Mouse (Mus musculus) right cerebral cortex, postnatal 25 days (tissue): ENCODE measurements around the gene Ak4.
"Not testable (repeated sequence)": the region's sequence is repeated elsewhere in the genome, so short reads cannot be mapped to it uniquely, and the experiment has no call there.

Experiments used
- DNase-seq: peaks from one replicate; pipeline ENCODE4 v3.0.0; 2022

The Ak4 gene

GRCm38 (mm10) chr4:101419151-101419910 is at the start of gene Ak4:
TSS of gene Ak4 (plus strand) at chr4:101419277.
- peak; percentile 81 for DNase-seq

DNA sequence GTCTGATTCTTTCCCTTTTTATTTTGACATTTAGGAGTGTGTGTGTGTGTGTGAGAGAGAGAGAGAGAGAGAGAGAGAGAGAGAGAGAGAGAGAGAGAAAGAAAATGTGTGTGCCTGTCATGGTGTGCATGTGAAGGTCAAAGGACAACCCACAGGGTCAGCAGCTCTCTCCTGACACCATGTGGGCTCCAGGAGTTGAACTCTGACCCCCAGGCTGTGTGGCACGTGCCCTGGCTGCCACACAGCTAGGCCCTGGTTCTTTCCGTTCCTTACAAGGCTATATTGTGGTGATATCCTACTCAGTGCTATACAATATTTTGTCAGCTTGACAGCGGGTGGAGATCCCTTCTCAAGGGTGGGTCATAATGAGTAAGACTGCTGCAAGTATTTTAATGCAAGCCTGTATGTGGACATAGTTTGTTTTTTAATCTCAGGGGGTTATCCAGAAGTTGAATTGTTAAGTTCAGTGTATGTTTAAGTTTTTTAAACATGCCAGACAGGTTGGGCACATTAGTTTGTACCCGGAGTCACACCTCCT is 49.3 kb upstream of the Ak4 start:
- no peak for DNase-seq

GRCm38 (mm10) chr4:101372283-101372682 is 46.8 kb upstream of the Ak4 start:
- no peak for DNase-seq

GRCm38 (mm10) chr4:101372751-101373150 is 46.3 kb upstream of the Ak4 start:
- DNase-seq, result no peak

GRCm38 (mm10) chr4:101374104-101374503 is 45.0 kb upstream of the Ak4 start:
- DNase-seq, result no peak

DNA sequence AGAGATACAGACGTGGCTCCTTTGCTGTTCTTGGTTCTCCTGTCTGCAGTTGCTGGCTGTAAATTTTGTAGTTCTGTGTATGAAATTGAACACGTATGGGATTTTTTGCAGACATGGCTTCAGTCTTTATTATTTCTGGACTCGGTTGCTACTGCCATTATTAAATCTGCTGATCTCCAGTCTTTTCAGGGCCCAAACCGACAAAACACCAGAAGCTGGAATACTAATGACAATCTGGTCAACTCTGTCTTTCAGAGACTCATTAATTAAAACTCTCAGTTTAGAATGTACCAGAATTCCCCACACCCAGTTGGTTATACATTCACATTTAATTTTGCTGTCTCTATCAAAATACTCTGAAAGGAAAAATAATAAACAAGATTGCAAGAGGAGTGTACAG is 42.2 kb upstream of the Ak4 start:
- no peak for DNase-seq

GRCm38 (mm10) chr4:101378241-101378640 is 40.8 kb upstream of the Ak4 start:
- no peak for DNase-seq

- no peak for DNase-seq
Observed at GRCm38 (mm10) chr4:101378778-101379177, 40.3 kb upstream of the Ak4 start.

DNA sequence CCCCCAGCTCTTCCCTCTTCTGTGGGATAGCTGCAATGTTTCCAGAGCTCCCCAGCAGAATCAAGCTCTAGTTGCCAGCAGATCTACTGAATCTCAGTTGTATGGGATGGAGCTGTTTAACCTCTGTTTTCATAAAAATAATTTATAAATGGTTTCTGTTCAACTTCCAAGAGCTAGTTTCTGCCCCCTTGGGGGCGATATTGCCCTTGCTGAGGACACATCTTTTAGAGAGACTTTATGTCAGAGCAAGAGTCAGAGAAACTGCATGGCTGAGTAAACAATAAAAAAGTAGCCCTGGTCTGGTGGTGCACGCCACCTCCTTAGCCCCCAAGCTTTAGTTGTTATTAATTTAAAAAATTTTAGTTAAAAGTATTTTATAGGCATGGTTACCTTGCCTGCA is 34.1 kb upstream of the Ak4 start:
- DNase-seq, result no peak

GRCm38 (mm10) chr4:101388246-101388645 is 30.8 kb upstream of the Ak4 start:
- no peak for DNase-seq

GRCm38 (mm10) chr4:101388656-101389055 is 30.4 kb upstream of the Ak4 start:
- not testable (repeated sequence) for DNase-seq

DNA sequence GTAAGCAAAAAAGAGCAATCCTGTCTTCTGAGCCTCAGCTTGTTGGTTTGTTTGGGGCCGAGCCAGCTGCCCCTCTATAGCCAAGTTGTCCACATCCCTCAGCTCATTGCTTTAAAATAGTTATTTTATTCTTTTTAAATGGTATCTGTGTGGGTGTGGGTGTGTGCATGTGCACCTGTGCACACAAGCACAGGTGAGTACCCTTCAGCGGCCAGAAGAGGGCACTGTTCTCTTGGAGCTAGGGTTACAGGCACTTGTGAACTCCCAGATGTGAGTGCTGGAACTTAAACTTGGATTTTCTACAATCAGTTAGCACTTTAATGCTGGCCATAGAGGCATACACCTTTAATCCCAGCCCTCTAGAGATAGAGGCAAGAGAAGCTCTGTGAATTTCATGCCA is 26.8 kb upstream of the Ak4 start:
- no peak for DNase-seq

- no peak for DNase-seq
Observed at GRCm38 (mm10) chr4:101393292-101393711, 25.8 kb upstream of the Ak4 start.

- DNase-seq, result no peak
Observed at GRCm38 (mm10) chr4:101395021-101395533, 24.0 kb upstream of the Ak4 start.

DNA sequence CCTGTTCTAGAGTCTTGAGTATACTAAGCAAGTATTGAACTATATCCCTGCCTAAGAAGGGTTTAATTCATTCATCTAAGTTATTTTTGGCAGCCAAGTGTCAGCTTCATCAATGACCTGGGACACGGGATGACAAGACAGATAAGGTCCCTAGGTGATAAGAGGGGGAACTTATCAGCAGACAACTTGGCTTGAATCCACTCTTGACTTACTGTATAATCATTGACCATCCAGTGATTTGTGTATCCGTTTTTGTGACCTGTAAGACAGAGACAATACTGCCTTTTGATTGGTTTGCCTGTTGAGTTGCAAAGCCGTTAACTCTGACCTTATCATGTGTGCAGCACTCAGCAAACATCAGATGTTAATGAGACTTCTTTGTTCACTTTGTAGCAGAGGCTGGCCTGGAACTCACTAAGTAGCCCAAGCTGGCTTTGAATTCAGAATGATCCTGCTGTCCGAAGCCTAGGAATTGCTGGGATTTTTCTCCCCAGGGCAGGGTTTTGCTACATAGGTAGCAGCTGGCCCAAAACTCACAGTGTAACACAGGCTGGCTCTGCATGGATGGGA is 19.0 kb upstream of the Ak4 start:
- no peak for DNase-seq

GRCm38 (mm10) chr4:101401945-101402344 is 17.1 kb upstream of the Ak4 start:
- DNase-seq, result no peak

- DNase-seq, result no peak
Observed at GRCm38 (mm10) chr4:101404863-101405262, 14.2 kb upstream of the Ak4 start.

DNA sequence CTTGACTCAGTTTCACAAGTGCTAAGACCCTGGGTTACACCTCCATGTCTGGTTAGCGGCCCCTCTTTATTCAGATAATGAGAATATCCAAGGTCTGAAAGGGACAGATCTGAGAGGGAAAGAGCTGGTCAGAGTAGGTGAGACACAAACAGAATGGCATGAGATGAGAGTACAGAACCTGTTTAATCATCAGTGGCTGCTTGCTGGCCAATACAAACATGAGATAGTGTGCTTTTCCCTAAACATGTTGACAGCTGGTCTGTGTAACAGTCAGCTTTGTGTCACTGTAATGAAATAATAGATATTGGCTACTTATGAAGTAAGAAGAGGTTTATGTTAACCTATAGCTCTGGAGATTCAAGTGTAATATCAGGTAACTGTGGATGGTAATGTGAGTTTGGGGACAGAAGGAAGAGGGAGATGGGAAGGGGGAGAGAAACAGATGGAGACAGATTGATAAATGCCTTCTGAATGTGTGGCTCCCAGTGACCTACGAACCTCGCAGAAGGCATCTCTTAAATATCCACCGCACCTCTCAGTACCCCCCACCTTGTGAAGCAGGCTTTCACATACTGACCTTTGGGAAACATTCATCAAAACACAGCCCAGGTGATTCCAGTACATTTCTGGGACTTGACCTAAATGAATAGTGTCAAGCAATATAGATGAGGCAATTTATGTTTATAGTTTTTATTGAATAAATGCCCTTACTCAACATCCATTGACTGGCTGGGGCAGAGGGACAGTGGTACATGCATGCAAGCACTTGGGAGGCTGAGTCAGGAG is 12.5 kb upstream of the Ak4 start:
- DNase-seq, result no peak

- no peak for DNase-seq
Observed at GRCm38 (mm10) chr4:101416966-101417365, 2.1 kb upstream of the Ak4 start.

GRCm38 (mm10) chr4:101419911-101420880 is 1.1 kb downstream of the Ak4 start:
- DNase-seq, result peak; percentile 45

- no peak for DNase-seq
Observed at GRCm38 (mm10) chr4:101422996-101423395, 3.9 kb downstream of the Ak4 start.

GRCm38 (mm10) chr4:101423571-101423970 is 4.5 kb downstream of the Ak4 start:
- DNase-seq, result no peak
